Mouse (Mus musculus) ovary, postnatal 36 days (tissue): ENCODE results near the gene Ankrd23.

Source experiments
- DNase-seq: peaks from one replicate; pipeline ENCODE4 v3.0.0; 2022; ENCODE audit warnings: low spot score, mixed read lengths

Gene Ankrd23

DNA sequence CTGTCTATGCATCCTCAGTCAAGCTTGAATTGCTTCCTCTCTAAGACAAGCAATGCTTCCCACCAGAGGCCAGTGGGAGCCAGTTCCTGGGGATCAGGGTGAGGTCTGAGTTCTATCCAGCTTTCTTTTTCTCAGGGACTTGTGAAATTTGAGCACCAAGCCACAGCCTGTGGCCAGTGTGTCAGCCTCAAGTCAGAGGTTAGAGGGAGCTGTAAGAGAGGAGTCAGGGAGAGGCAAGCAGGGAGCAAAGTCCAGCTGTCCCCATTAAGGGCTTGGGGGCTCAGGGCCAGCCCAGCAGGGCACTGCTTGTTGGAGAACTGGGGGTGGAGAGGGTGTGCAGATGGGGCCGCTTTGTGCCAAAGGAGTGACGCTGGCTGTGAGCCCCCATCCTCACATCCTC is 26.5 kb upstream of the Ankrd23 start:
- no peak for DNase-seq

DNA sequence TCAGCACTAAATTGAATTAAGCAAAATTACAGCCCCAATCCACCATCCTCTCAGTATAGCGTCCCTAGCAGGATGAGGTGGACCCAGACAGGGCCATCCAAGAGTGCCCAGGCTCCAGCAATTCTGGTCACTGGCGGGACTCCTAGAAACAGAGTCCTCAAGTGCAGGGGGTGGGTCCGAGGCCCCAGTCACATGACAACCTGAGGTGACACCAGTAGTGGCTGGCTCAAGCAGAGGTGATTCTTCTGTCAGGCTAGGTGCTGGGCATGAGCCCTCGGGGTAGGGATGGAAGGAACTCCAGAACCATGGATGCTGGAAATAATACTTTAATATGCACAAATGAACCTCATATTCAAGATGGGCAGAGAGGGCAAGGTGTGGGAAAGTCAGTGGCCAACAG is 25.7 kb upstream of the Ankrd23 start:
- no peak for DNase-seq

DNA sequence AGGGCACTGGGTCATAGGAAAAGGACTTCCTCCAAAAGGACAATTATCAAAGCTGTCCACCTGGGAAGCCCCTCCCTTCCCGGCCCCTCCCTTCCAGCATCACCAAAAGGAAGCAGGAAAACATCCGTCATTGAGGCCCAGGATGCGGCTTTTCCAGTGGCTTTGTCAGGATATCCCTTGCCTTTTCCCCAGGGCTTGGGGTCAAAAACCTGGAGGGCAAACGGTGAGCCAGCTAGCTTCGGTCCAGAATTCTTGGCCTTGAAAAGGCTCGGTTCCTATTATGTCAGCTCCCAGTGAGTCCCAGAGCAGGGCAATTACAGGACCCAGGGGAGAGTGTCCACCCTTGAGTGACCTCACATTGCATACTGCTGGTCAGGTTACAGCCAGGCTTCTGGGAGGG is 24.2 kb upstream of the Ankrd23 start:
- DNase-seq = no peak

- DNase-seq = no peak
Observed at GRCm38 (mm10) chr1:36559888-36560287, 23.2 kb upstream of the Ankrd23 start.

DNA sequence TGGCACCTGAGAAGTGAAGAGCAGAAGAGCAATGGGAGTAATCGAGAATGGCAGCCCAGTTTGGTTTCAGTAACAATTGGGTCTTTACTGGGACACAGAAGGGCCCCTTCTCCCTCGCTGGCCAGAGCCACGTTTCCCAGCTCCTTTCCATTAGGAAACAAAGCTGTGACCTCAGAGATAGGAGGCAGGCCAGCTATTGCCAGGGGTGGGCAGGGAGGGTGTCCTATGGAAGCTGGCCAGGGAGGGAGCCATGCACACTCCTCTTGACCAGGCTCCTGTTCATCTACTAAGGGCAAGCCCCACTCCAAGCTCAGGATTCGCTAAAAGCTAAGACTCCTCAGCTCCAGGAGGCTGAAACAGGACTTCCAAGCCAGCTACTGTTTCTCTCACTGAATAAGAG is 22.6 kb upstream of the Ankrd23 start:
- no peak for DNase-seq

GRCm38 (mm10) chr1:36558031-36558993 is 21.6 kb upstream of the Ankrd23 start, which contains the start of gene Sema4c:
TSS of gene Sema4c (minus strand) at chr1:36558349.
- peak; percentile 83 for DNase-seq

DNA sequence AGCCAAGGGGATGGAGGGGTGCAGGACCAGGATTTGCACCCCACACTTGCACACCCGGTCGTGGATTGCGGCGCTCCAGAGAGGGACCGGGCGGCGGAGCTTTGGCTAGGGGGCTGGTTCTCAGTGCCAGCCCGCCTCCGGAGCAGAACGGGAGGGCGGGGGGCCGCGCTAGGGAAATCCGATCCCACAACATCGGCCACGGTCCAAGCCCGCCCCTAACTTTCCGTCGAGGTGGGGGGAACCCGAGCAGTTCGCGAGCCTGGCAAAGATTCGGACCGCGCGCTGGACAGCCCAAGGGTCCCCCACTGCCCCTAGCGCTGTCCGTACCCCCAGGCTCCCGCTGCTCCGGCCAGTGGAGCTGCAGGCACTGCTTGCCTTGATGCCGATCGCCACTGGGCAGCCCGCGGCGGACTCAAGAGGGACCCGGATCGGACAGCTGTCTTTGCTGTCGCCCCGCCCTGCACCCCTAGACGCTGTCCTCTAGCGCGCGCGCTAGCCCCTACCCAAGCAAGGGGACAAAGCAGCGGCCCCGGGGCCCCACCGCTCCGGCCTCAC is 20.9 kb upstream of the Ankrd23 start:
- DNase-seq = peak; percentile 89

DNA sequence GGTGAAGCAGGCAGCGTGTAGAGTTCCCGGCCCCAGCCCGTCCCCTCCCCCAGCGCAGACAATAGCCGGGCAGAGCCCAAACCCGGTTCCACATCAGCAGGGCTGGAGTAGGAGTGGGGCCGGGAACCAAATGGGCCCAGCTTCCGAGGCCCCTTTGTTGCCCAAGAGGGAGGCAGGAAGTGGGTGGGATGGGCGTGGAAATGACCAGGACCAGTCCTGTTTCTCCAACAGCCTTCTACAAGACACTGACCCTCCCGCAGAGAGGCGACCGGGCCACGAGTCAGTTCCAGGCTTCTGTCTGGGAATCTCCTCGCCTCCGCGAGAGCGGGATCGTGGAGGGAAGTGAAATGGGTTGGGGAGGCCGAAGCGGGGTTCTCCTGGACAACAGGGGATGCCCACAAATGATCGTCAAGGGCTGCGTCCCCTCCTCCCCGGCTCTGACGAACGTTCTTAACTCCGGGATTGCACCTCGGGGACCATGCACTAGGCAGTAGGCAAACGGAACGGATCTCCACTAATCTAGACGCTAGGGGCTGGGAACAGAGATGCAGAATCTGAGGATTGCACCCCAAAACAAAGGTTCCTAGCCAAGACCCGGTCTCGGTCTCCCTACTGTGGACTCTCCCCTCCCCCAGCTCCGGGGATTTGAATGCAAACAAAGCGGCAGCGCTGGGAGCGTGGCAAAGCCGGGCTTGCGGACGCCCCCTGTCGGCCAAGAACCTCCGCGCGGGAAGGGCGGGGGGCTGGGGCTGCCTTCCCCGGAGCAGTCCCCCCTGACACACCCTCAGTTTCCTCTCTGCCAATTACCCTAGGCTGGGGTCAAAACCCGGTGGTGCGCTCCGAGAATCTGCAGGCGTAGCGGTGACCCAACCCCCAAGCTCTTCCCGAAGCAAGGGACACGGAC is 20.1 kb upstream of the Ankrd23 start:
- DNase-seq = peak; percentile 92

DNA sequence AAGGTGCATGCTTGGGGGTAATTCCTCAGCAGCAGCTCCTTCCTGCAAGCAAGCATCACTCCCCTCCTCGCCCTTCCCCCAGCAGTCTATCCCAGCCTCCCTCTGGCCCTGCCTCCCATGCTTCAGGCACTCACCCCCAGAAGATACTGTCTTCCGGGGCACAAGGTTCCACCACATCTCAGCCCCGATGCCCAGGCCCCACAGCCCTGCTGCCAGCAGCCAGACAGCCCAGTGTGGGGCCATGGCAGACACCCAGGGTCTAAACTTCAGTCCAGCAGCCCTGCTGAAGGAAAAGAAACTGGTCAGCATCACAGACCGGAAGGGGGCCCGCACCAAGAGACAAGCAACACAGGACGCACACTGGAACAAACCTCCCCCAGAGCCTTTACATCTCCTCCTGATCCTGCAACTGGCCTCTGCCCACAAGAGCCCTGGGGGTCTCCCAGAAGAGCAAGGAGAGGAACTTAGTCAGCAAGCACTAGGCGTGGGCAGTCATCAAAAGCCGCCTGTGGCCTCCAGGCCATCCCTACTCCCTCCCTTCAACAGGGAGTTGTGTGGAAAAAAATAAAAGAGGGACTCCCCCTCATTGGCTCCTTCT is 19.2 kb upstream of the Ankrd23 start:
- DNase-seq = no peak

DNA sequence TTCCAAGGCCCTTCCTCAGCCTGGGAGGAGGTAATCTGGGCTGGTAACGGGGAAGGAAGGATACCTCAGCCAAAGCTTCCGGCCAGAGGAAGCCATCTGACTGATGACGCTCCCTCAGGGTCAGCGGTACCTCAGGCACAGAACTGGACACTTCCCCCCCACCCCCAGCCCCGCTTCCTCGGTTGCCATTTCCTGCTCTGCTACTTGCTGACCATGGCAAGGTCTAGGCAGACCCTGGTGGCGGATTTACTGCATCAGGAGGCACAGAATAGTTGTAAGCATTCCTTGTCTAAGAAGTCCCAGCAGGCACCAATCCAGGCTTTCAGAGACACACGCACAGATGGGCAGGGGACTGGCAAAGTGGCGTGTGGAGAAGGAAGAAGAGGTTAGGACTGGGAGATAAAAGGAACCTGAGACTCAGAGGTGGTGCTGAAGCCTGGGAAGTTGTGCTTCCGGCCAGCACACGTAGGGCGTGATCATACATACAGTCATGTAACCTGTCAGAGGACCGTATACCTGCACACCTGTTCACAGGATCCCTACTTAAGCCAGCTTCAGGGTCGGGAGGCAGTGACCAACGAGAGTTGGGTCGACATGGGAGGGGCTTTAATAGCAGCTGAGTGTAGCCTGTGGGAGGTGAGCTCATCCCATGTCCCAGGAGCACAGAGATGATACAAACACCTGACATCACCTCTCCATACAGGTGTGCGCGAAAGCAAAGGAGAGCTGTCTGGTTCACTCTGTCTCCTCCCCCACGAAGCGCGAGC is 18.1 kb upstream of the Ankrd23 start:
- no peak for DNase-seq

GRCm38 (mm10) chr1:36552506-36552905 is 15.8 kb upstream of the Ankrd23 start:
- DNase-seq = no peak

DNA sequence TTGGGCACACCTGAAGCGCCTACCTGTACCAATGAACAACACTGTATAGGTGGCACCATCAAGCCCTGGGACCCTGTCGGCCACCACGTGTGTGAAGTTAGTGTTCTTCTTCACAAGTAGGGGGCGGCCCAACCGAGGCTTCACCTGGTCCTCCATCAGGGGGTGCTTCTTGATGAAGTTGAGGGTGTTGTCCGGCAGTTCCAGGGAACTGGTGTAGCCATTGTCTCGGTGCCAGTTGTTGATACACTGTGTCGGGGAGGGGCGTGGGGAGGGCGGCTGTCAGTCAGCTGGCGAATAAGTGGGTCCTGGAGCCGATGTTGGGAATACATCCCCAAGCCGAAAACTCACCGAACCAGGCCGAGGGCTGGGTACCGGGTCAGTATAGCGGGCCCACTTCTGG is 15.2 kb upstream of the Ankrd23 start:
- DNase-seq = no peak

GRCm38 (mm10) chr1:36550075-36550863 is 13.6 kb upstream of the Ankrd23 start:
- no peak for DNase-seq

DNA sequence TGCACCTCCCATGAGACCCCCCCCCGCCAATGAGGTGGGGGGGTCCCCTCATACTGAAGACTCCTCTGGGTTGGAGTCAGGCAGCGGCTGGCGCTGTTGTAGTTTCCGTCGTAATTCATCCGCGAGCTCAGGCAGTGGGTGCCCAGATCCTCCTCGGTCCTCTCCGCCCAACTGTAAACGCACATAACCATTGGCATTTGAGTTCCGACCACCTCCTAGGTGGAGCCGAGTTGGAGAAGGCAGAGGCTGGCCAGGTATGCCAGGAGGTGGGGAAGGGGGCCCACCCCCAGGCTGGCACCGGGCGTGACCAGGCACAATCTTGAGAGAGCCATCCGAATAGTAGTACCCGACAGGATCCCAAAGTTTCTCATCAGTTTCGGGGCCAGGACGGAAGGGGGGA is 12.8 kb upstream of the Ankrd23 start:
- no peak for DNase-seq

GRCm38 (mm10) chr1:36548771-36549170 is 12.1 kb upstream of the Ankrd23 start:
- DNase-seq = no peak

DNA sequence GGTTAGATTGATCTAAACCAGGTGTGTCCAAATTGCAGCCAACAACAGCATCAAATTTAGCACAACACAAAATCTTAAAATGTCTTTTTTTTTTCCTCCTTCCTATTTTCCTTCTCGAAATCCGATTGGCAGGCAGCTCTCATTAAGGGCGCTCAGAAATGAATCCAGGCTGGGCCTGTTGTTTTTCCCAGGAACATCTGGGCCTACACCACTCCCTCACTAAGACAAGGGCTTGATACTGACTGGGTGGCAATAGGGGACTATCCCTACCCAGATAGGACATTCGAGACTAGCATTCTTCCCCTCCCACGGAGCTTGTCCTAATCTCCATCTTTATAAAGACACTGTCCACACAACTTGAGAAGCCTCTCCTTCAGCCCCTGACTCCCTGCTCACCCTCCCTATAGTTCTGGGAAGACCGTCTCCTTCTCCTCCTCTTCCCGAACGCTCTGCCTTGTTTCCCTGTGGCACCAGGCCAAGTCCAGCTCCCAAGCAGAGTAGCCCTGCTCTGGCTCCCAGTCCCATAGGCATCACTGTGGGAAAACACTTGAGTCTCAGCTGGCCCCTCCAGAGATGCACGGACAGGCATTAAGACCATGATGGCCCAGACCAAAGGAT is 11.4 kb upstream of the Ankrd23 start:
- peak; percentile 65 for DNase-seq

- DNase-seq = peak; percentile 96
Observed at GRCm38 (mm10) chr1:36546888-36547471, 10.3 kb upstream of the Ankrd23 start, which contains the start of gene Ankrd39. TSS of gene Ankrd39 (minus strand) at chr1:36547445.

GRCm38 (mm10) chr1:36545845-36546600 is 9.3 kb upstream of the Ankrd23 start:
- DNase-seq = no peak

DNA sequence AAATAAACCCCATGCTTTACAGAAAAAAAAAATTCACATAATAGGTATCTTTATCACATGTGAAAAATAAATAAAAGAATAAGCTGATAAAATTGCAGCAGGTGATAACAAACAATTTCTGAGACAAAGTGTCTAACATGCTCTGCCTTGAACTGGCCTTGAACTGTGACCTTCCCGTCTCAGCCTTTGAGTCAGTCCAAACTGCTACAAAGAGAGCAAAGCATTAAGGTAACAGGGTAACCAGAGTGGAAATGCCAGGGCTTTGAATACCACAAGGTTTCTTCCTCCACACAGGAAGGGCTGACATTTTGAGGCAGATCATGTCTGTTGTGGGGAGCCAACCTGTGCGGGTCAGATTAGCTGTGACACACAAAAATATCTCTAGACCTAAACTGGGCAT is 8.7 kb upstream of the Ankrd23 start:
- no peak for DNase-seq
